Mouse (Mus musculus): ENCODE data around the gene Cyp17a1. TPM values are rescaled to one million over a fixed set of nuclear protein-coding genes. Genes with fewer than 3 reads are reported as not detected.

Gene Cyp17a1
- total RNA-seq, 1 experiment from 2014 or later = 3.4 TPM

GRCm38 (mm10) chr19:46679720-46680383 is 6.9 kb upstream of the Cyp17a1 start:
- no peak for ATAC-seq (replicated peaks; ENCODE audit: insufficient number of reproducible peaks, low FRiP score, low TSS enrichment, poor library complexity, severe bottlenecking)

GRCm38 (mm10) chr19:46675641-46676040 is 2.7 kb upstream of the Cyp17a1 start:
- no peak for ATAC-seq (replicated peaks; ENCODE audit: insufficient number of reproducible peaks, low FRiP score, low TSS enrichment, poor library complexity, severe bottlenecking)

- peak; percentile 65 for ATAC-seq (replicated peaks; ENCODE audit: insufficient number of reproducible peaks, low FRiP score, low TSS enrichment, poor library complexity, severe bottlenecking)
Observed at GRCm38 (mm10) chr19:46670691-46671090, 2.3 kb downstream of the Cyp17a1 start.

- no peak for ATAC-seq (replicated peaks; ENCODE audit: insufficient number of reproducible peaks, low FRiP score, low TSS enrichment, poor library complexity, severe bottlenecking)
Observed at GRCm38 (mm10) chr19:46669802-46670201, 3.2 kb downstream of the Cyp17a1 start.

GRCm38 (mm10) chr19:46668263-46668662 is 4.7 kb downstream of the Cyp17a1 start:
- ATAC-seq (replicated peaks; ENCODE audit: insufficient number of reproducible peaks, low FRiP score, low TSS enrichment, poor library complexity, severe bottlenecking) = no peak

GRCm38 (mm10) chr19:46667300-46667699 is 5.7 kb downstream of the Cyp17a1 start:
- ATAC-seq (replicated peaks; ENCODE audit: insufficient number of reproducible peaks, low FRiP score, low TSS enrichment, poor library complexity, severe bottlenecking) = no peak

- ATAC-seq (replicated peaks; ENCODE audit: insufficient number of reproducible peaks, low FRiP score, low TSS enrichment, poor library complexity, severe bottlenecking) = no peak
Observed at GRCm38 (mm10) chr19:46665474-46665873, 7.5 kb downstream of the Cyp17a1 start.

- no peak for ATAC-seq (replicated peaks; ENCODE audit: insufficient number of reproducible peaks, low FRiP score, low TSS enrichment, poor library complexity, severe bottlenecking)
Observed at GRCm38 (mm10) chr19:46662784-46663183, 10.2 kb downstream of the Cyp17a1 start.

- ATAC-seq (replicated peaks; ENCODE audit: insufficient number of reproducible peaks, low FRiP score, low TSS enrichment, poor library complexity, severe bottlenecking) = no peak
Observed at GRCm38 (mm10) chr19:46662214-46662613, 10.8 kb downstream of the Cyp17a1 start.

- no peak for ATAC-seq (replicated peaks; ENCODE audit: insufficient number of reproducible peaks, low FRiP score, low TSS enrichment, poor library complexity, severe bottlenecking)
Observed at GRCm38 (mm10) chr19:46661511-46661910, 11.5 kb downstream of the Cyp17a1 start.

- ATAC-seq (replicated peaks; ENCODE audit: insufficient number of reproducible peaks, low FRiP score, low TSS enrichment, poor library complexity, severe bottlenecking) = no peak
Observed at GRCm38 (mm10) chr19:46658851-46659250, 14.1 kb downstream of the Cyp17a1 start.

- no peak for ATAC-seq (replicated peaks; ENCODE audit: insufficient number of reproducible peaks, low FRiP score, low TSS enrichment, poor library complexity, severe bottlenecking)
Observed at GRCm38 (mm10) chr19:46658348-46658747, 14.6 kb downstream of the Cyp17a1 start.

GRCm38 (mm10) chr19:46657339-46658020 is 15.5 kb downstream of the Cyp17a1 start:
- no peak for ATAC-seq (replicated peaks; ENCODE audit: insufficient number of reproducible peaks, low FRiP score, low TSS enrichment, poor library complexity, severe bottlenecking)

GRCm38 (mm10) chr19:46656151-46656840 is 16.7 kb downstream of the Cyp17a1 start:
- no peak for ATAC-seq (replicated peaks; ENCODE audit: insufficient number of reproducible peaks, low FRiP score, low TSS enrichment, poor library complexity, severe bottlenecking)

- ATAC-seq (replicated peaks; ENCODE audit: insufficient number of reproducible peaks, low FRiP score, low TSS enrichment, poor library complexity, severe bottlenecking) = no peak
Observed at GRCm38 (mm10) chr19:46655626-46656025, 17.3 kb downstream of the Cyp17a1 start.

GRCm38 (mm10) chr19:46653616-46654235 is 19.2 kb downstream of the Cyp17a1 start:
- ATAC-seq (replicated peaks; ENCODE audit: insufficient number of reproducible peaks, low FRiP score, low TSS enrichment, poor library complexity, severe bottlenecking) = no peak

GRCm38 (mm10) chr19:46653188-46653587 is 19.8 kb downstream of the Cyp17a1 start:
- ATAC-seq (replicated peaks; ENCODE audit: insufficient number of reproducible peaks, low FRiP score, low TSS enrichment, poor library complexity, severe bottlenecking) = no peak

GRCm38 (mm10) chr19:46648565-46648964 is 24.4 kb downstream of the Cyp17a1 start:
- ATAC-seq (replicated peaks; ENCODE audit: insufficient number of reproducible peaks, low FRiP score, low TSS enrichment, poor library complexity, severe bottlenecking) = peak; percentile 72

GRCm38 (mm10) chr19:46647850-46648249 is 25.1 kb downstream of the Cyp17a1 start:
- ATAC-seq (replicated peaks; ENCODE audit: insufficient number of reproducible peaks, low FRiP score, low TSS enrichment, poor library complexity, severe bottlenecking) = no peak
